Mouse (Mus musculus) T-helper 1 cell (primary cell): ENCODE results near the gene Hist1h2bk.

Experiments
- in situ Hi-C: fragments of 300-600 bp; cut with MboI, MseI; formaldehyde crosslinking; loops from one replicate; pipeline ENCODE4 v1.15.1; 2025; ENCODE audit warnings: high pct_unique_total_duplicates

The Hist1h2bk gene

GRCm38 (mm10) chr13:22013716-22014115 is 22.0 kb upstream of the Hist1h2bk start:
- in situ Hi-C loops = no loop called here

- in situ Hi-C loops = no loop called here
These were observed 21.2 kb upstream of the Hist1h2bk start for GRCm38 (mm10) chr13:22014411-22014845.

- in situ Hi-C loops = no loop called here
These were observed 19.9 kb upstream of the Hist1h2bk start for GRCm38 (mm10) chr13:22015479-22016450.

- in situ Hi-C loops = no loop called here
These were observed 15.5 kb upstream of the Hist1h2bk start for GRCm38 (mm10) chr13:22019934-22020835.

GRCm38 (mm10) chr13:22020901-22021339 is 14.8 kb upstream of the Hist1h2bk start:
- in situ Hi-C loops = no loop called here

- in situ Hi-C loops = no loop called here
These were observed 14.1 kb upstream of the Hist1h2bk start for GRCm38 (mm10) chr13:22021581-22021980.

GRCm38 (mm10) chr13:22022241-22022640 is 13.4 kb upstream of the Hist1h2bk start:
- in situ Hi-C loops = no loop called here

- in situ Hi-C loops = loop anchor here (5.0 kb wide), 3 partner anchors 54 to 1401 kb away; no protein-coding TSS in a partner anchor
These were observed 9.3 kb upstream of the Hist1h2bk start for GRCm38 (mm10) chr13:22026058-22027031.

GRCm38 (mm10) chr13:22028673-22029460 is 6.8 kb upstream of the Hist1h2bk start:
- in situ Hi-C loops = loop anchor here (5.0 kb wide), 3 partner anchors 57 to 1398 kb away; no protein-coding TSS in a partner anchor

GRCm38 (mm10) chr13:22029928-22030327 is 5.7 kb upstream of the Hist1h2bk start:
- in situ Hi-C loops = loop anchor here (5.0 kb wide), 3 partner anchors 58 to 1397 kb away; no protein-coding TSS in a partner anchor

- in situ Hi-C loops = no loop called here
These were observed 5.2 kb upstream of the Hist1h2bk start for GRCm38 (mm10) chr13:22030493-22030892.

GRCm38 (mm10) chr13:22033741-22034442 is 1.8 kb upstream of the Hist1h2bk start:
- in situ Hi-C loops = no loop called here

GRCm38 (mm10) chr13:22034443-22035266 is 1.0 kb upstream of the Hist1h2bk start:
- in situ Hi-C loops = loop anchor here (5.0 kb wide), 2 partner anchors 312 to 1498 kb away; partner anchors contain the start of genes Hist1h2af, Hist1h2bm and Hist1h4h

GRCm38 (mm10) chr13:22036149-22036956 is 683 bp downstream of the Hist1h2bk start:
- in situ Hi-C loops = loop anchor here (5.0 kb wide), 2 partner anchors 314 to 1496 kb away; partner anchors contain the start of genes Hist1h2af, Hist1h2bm and Hist1h4h

GRCm38 (mm10) chr13:22036986-22037385 is 1.3 kb downstream of the Hist1h2bk start:
- in situ Hi-C loops = loop anchor here (5.0 kb wide), 2 partner anchors 315 to 1495 kb away; partner anchors contain the start of genes Hist1h2af, Hist1h2bm and Hist1h4h

GRCm38 (mm10) chr13:22037415-22037814 is 1.7 kb downstream of the Hist1h2bk start:
- in situ Hi-C loops = loop anchor here (5.0 kb wide), 2 partner anchors 315 to 1495 kb away; partner anchors contain the start of genes Hist1h2af, Hist1h2bm and Hist1h4h

- in situ Hi-C loops = loop anchor here (5.0 kb wide), 2 partner anchors 317 to 1493 kb away; partner anchors contain the start of genes Hist1h2af, Hist1h2bm and Hist1h4h
These were observed 3.7 kb downstream of the Hist1h2bk start for GRCm38 (mm10) chr13:22039364-22039763.
